Mouse (Mus musculus): Measurements from ENCODE around the gene Taar5. TPM values are rescaled to one million over a fixed set of nuclear protein-coding genes. Genes with fewer than 3 reads are reported as not detected.

Gene Taar5
- total and polyA plus RNA-seq, 2 experiments from 2014 or later = not detected

GRCm38 (mm10) chr10:23964921-23965610, 5.4 kb upstream of the Taar5 start:
- H3K4me3 ChIP-seq (ENCODE audit: low read depth, low read length) = no peak overlapping the region

DNA sequence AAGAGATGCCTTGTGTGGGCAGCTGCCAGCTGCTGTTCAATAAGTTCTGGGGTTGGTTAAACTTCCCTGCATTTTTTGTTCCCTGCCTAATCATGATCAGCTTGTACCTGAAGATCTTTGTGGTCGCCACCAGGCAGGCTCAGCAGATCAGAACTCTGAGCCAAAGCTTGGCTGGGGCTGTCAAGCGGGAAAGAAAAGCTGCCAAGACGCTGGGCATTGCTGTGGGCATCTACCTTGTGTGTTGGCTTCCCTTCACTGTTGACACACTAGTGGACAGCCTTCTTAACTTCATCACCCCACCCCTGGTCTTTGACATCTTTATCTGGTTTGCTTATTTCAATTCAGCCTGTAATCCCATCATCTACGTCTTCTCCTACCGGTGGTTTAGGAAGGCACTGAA, 750 bp downstream of the Taar5 start:
- H3K36me3 ChIP-seq (ENCODE audit: insufficient read depth, low read length) = no peaks in the 10 kb centered on the region
- no peaks in the 10 kb centered on the region for H3K4me1 ChIP-seq (ENCODE audit: insufficient read depth, low read length)
- WGBS = 69% methylated on average over 5 of the region's 5 CpGs
- H3K9ac ChIP-seq (replicated peaks; ENCODE audit: low read length, poor library complexity, severe bottlenecking) = no peak overlapping the region
- H3K4me3 ChIP-seq (ENCODE audit: low read depth, low read length) = no peak overlapping the region
- no peak overlapping the region for H3K4me2 ChIP-seq (ENCODE audit: low read depth, low read length, poor library complexity, severe bottlenecking)
- H3K27me3 ChIP-seq (ENCODE audit: insufficient read depth, low read length) = no peaks in the 10 kb centered on the region
- no peak overlapping the region for H3K27ac ChIP-seq (ENCODE audit: low read depth, low read length)
- TF ChIP-seq CTCF (IDR thresholded peaks at IDR 0.05) = no peak
- H3K9me3 ChIP-seq (ENCODE audit: low read length) = no peaks in the 10 kb centered on the region
- no peak for DNase-seq (ENCODE audit: low spot score)
- no peak for ATAC-seq (ENCODE audit: low FRiP score)

More at GRCm38 (mm10) chr10:23964921-23965610, 5.4 kb upstream of the Taar5 start:
- no peaks in the 10 kb centered on the region for H3K9me3 ChIP-seq (ENCODE audit: low read length)
- no peak overlapping the region for H3K9ac ChIP-seq (replicated peaks; ENCODE audit: low read length, poor library complexity, severe bottlenecking)
- no peak for TF ChIP-seq CTCF (IDR thresholded peaks at IDR 0.05)
- DNase-seq (ENCODE audit: low spot score) (no peak), ATAC-seq (ENCODE audit: low FRiP score) (no peak)
- WGBS = 93% methylated on average over 6 of the region's 6 CpGs
- H3K27me3 ChIP-seq (ENCODE audit: insufficient read depth, low read length) = no peaks in the 10 kb centered on the region
- H3K36me3 ChIP-seq (ENCODE audit: insufficient read depth, low read length) = no peaks in the 10 kb centered on the region
- H3K27ac ChIP-seq (ENCODE audit: low read depth, low read length) = no peak overlapping the region
- H3K4me1 ChIP-seq (ENCODE audit: insufficient read depth, low read length) = no peaks in the 10 kb centered on the region
- no peak overlapping the region for H3K4me2 ChIP-seq (ENCODE audit: low read depth, low read length, poor library complexity, severe bottlenecking)

GRCm38 (mm10) chr10:23977958-23978357, 7.5 kb downstream of the Taar5 start:
- Histone ChIP-seq H3K4me2 (ENCODE audit: low read depth, low read length, poor library complexity, severe bottlenecking) (no peak overlapping the region), H3K36me3 (ENCODE audit: insufficient read depth, low read length) (no peaks in the 10 kb centered on the region), H3K4me3 (ENCODE audit: low read depth, low read length) (no peak overlapping the region), H3K27ac (ENCODE audit: low read depth, low read length) (no peak overlapping the region), H3K4me1 (ENCODE audit: insufficient read depth, low read length) (no peaks in the 10 kb centered on the region), H3K9ac (replicated peaks; ENCODE audit: low read length, poor library complexity, severe bottlenecking) (no peak overlapping the region), H3K9me3 (ENCODE audit: low read length) (no peaks in the 10 kb centered on the region), H3K27me3 (ENCODE audit: insufficient read depth, low read length) (no peaks in the 10 kb centered on the region)
- no peak for TF ChIP-seq CTCF (IDR thresholded peaks at IDR 0.05)
- 35% methylated on average over 4 of the region's 4 CpGs for WGBS
- DNase-seq (ENCODE audit: low spot score) = no peak
- no peak for ATAC-seq (ENCODE audit: low FRiP score)

DNA sequence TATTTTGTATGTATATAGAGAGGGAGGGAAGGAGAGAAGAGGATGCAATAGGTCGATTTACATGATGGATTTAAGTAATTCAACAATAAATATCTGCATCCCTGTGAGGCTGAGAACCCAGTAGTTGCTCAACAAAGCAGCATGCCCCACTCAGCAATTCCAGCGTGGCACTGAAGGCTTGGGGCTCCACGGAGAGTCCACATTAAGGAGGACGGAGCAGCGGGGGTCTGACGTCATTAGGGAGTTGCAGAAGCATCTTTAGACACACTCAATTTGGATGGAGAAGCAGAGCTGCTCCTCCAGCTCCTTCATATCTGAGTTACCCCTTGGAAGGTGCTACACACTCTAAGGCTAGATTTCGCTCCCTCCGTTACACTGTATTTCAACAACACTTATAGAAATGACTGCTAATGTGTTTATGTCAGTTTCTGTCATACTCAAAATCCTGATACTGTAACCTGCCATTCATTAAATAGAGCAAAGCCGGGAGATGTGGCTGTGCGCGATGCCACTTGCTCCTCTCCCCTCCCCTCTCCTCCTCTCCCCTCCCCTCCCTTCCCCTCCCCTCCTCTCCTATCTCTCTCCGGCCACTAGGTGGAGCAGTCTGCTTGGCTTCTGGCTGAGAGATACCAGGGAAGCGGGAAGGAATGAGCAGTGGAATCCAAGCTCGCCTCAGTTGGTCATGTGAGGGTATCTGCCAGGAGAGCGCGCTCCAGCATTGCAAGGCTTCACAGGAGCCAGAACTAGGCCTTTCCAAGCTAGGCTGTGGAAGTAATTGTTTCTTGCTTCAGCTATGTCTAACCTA, 8.6 kb downstream of the Taar5 start:
- Histone ChIP-seq H3K4me1 (ENCODE audit: insufficient read depth, low read length) (no peaks in the 10 kb centered on the region), H3K4me2 (ENCODE audit: low read depth, low read length, poor library complexity, severe bottlenecking) (no peak overlapping the region), H3K4me3 (ENCODE audit: low read depth, low read length) (no peak overlapping the region), H3K27ac (ENCODE audit: low read depth, low read length) (no peak overlapping the region), H3K36me3 (ENCODE audit: insufficient read depth, low read length) (no peaks in the 10 kb centered on the region), H3K9me3 (ENCODE audit: low read length) (no peaks in the 10 kb centered on the region), H3K9ac (replicated peaks; ENCODE audit: low read length, poor library complexity, severe bottlenecking) (no peak overlapping the region), H3K27me3 (ENCODE audit: insufficient read depth, low read length) (no peaks in the 10 kb centered on the region)
- TF ChIP-seq CTCF (IDR thresholded peaks at IDR 0.05) = peak; percentile 85
- DNase-seq (ENCODE audit: low spot score) = peak; percentile 79
- peak; percentile 73 for ATAC-seq (ENCODE audit: low FRiP score)
- WGBS = 44% methylated on average over 16 of the region's 16 CpGs

GRCm38 (mm10) chr10:23985546-23985945, 15.0 kb downstream of the Taar5 start, which contains the start of gene Taar6:
Taar6 (minus strand) TSS chr10:23985646.
- no peaks in the 10 kb centered on the region for H3K9me3 ChIP-seq (ENCODE audit: low read length)
- H3K9ac ChIP-seq (replicated peaks; ENCODE audit: low read length, poor library complexity, severe bottlenecking) = no peak within 1 kb of the TSS
- H3K4me2 ChIP-seq (ENCODE audit: low read depth, low read length, poor library complexity, severe bottlenecking) = no peak within 1 kb of the TSS
- no peak for TF ChIP-seq CTCF (IDR thresholded peaks at IDR 0.05)
- no peaks in the 10 kb centered on the region for H3K36me3 ChIP-seq (ENCODE audit: insufficient read depth, low read length)
- WGBS = 75% methylated on average over 8 of the region's 8 CpGs
- ATAC-seq (ENCODE audit: low FRiP score) (no peak), DNase-seq (ENCODE audit: low spot score) (no peak)
- H3K27ac ChIP-seq (ENCODE audit: low read depth, low read length) = no peak within 1 kb of the TSS
- no peaks in the 10 kb centered on the region for H3K4me1 ChIP-seq (ENCODE audit: insufficient read depth, low read length)
- no peaks in the 10 kb centered on the region for H3K27me3 ChIP-seq (ENCODE audit: insufficient read depth, low read length)
- H3K4me3 ChIP-seq (ENCODE audit: low read depth, low read length) = no peak within 1 kb of the TSS

GRCm38 (mm10) chr10:23986419-23986818, 15.9 kb downstream of the Taar5 start:
- no peak overlapping the region for H3K27ac ChIP-seq (ENCODE audit: low read depth, low read length)

More at GRCm38 (mm10) chr10:23986419-23986818, 15.9 kb downstream of the Taar5 start:
- no peak for TF ChIP-seq CTCF (IDR thresholded peaks at IDR 0.05)
- Histone ChIP-seq H3K27me3 (ENCODE audit: insufficient read depth, low read length) (no peaks in the 10 kb centered on the region), H3K4me1 (ENCODE audit: insufficient read depth, low read length) (no peaks in the 10 kb centered on the region), H3K9ac (replicated peaks; ENCODE audit: low read length, poor library complexity, severe bottlenecking) (no peak overlapping the region), H3K4me3 (ENCODE audit: low read depth, low read length) (no peak overlapping the region), H3K4me2 (ENCODE audit: low read depth, low read length, poor library complexity, severe bottlenecking) (no peak overlapping the region), H3K9me3 (ENCODE audit: low read length) (no peaks in the 10 kb centered on the region), H3K36me3 (ENCODE audit: insufficient read depth, low read length) (no peaks in the 10 kb centered on the region)
- 77% methylated on average over 5 of the region's 5 CpGs for WGBS
- no peak for ATAC-seq (ENCODE audit: low FRiP score)
- DNase-seq (ENCODE audit: low spot score) = no peak
